Mouse (Mus musculus) olfactory bulb, adult 2 months (tissue): Measurements from ENCODE around the gene Pknox2. TPM values are rescaled to one million over a fixed set of nuclear protein-coding genes. Genes with fewer than 3 reads are reported as not detected.

Experiments
- H3K27ac ChIP-seq: fragments of 200-500 bp; 2 replicates; pipeline ENCODE4 v1.5.1; 2012; ENCODE audit warnings: low read depth, low read length; ENCODE audit not compliant: insufficient read depth
- H3K4me1 ChIP-seq: fragments of 200-500 bp; 2 replicates; pipeline ENCODE4 v1.6.1; 2012; ENCODE audit warnings: low read length; ENCODE audit not compliant: control insufficient read depth, insufficient read depth
- H3K4me3 ChIP-seq: fragments of 200-500 bp; 2 replicates; pipeline ENCODE4 v1.5.1; 2012; ENCODE audit warnings: mild to moderate bottlenecking, low read depth, low read length, moderate library complexity; ENCODE audit not compliant: insufficient read depth
- CTCF ChIP-seq: fragments of 200-500 bp; IDR thresholded peaks from 2 replicates; pipeline ENCODE4 v1.5.1; 2012; ENCODE audit warnings: low read depth, mild to moderate bottlenecking, low read length, moderate library complexity; ENCODE audit not compliant: insufficient read depth
- POLR2A ChIP-seq: fragments of 200-500 bp; IDR thresholded peaks from 2 replicates; pipeline ENCODE4 v1.6.1; 2012; ENCODE audit warnings: mild to moderate bottlenecking, low read depth, low read length, moderate library complexity; ENCODE audit not compliant: insufficient read depth
- WGBS: fragments of 180-500 bp; shearing (Covaris S2); methylation state at CpG from one replicate; pipeline ENCODE4 v1.1.7; 2018; 5-methylcytosine and 5-hydroxymethylcytosine counted together
- polyA plus RNA-seq: library from polyadenylated mRNA; stranded (reverse); fragments of >200 nt; gene quantifications from 2 replicates; pipeline ENCODE4 v1.2.4, GENCODE M21; 2012; ENCODE audit warnings: low replicate concordance; ENCODE audit not compliant: missing spikeins, insufficient read depth, insufficient read length

The Pknox2 gene
- polyA plus RNA-seq, 1 experiment = not detected

GRCm38 (mm10) chr9:36893413-36893990, 253.7 kb downstream of the Pknox2 start:
- Histone ChIP-seq H3K27ac (no peak overlapping the region), H3K4me3 (no peak overlapping the region), H3K4me1 (peaks cover 5% of the 10 kb centered on the region)
- 81% methylated on average over 6 of the region's 6 CpGs for WGBS
- TF ChIP-seq CTCF (no peak), POLR2A (no peak)

- Histone ChIP-seq H3K4me3 (no peak overlapping the region), H3K27ac (no peak overlapping the region), H3K4me1 (peaks cover 5% of the 10 kb centered on the region)
- TF ChIP-seq POLR2A (no peak), CTCF (0 out of 2 replicates have a peak, but pooled peaks have one; percentile 17)
- WGBS = 43% methylated on average over 4 of the region's 4 CpGs
Observed at GRCm38 (mm10) chr9:36890552-36890951, 256.7 kb downstream of the Pknox2 start.

- no peak overlapping the region for H3K4me3 ChIP-seq
- no peak for TF ChIP-seq POLR2A
- no peak for TF ChIP-seq CTCF
- H3K4me1 ChIP-seq = peaks cover 5% of the 10 kb centered on the region; the same call in 1 of the 2 replicates
- no peak overlapping the region for H3K27ac ChIP-seq
- 58% methylated on average over 3 of the region's 3 CpGs for WGBS
Observed at GRCm38 (mm10) chr9:36885237-36885636, 262.0 kb downstream of the Pknox2 start.

- 59% methylated on average over 3 of the region's 3 CpGs for WGBS
- TF ChIP-seq POLR2A (no peak), CTCF (no peak)
- H3K27ac ChIP-seq = no peak overlapping the region
Observed at GRCm38 (mm10) chr9:36883569-36883968, 263.6 kb downstream of the Pknox2 start.

GRCm38 (mm10) chr9:36882034-36882745, 265.0 kb downstream of the Pknox2 start:
- TF ChIP-seq CTCF = no peak
- no peak for TF ChIP-seq POLR2A
- Histone ChIP-seq H3K27ac (peak overlapping the region; percentile 83), H3K4me1 (peaks cover 5% of the 10 kb centered on the region; the same call in 1 of the 2 replicates), H3K4me3 (no peak overlapping the region)
- 28% methylated on average over 8 of the region's 8 CpGs for WGBS

More at GRCm38 (mm10) chr9:36883569-36883968, 263.6 kb downstream of the Pknox2 start:
- H3K4me1 ChIP-seq = peaks cover 5% of the 10 kb centered on the region; the same call in 1 of the 2 replicates
- H3K4me3 ChIP-seq = no peak overlapping the region

- no peak overlapping the region for H3K4me3 ChIP-seq
- no peak for TF ChIP-seq CTCF
- no peak for TF ChIP-seq POLR2A
- H3K27ac ChIP-seq = peak overlapping the region; percentile 83
- WGBS = 22% methylated on average over 5 of the region's 5 CpGs
- H3K4me1 ChIP-seq = peaks cover 5% of the 10 kb centered on the region; the same call in 1 of the 2 replicates
Observed at GRCm38 (mm10) chr9:36881615-36882014, 265.6 kb downstream of the Pknox2 start.

- no peak for TF ChIP-seq CTCF
- no peak for TF ChIP-seq POLR2A
- H3K4me1 ChIP-seq = 0 out of 2 replicates have a peak, but pooled peaks cover 2% of the 10 kb centered on the region
Observed at GRCm38 (mm10) chr9:36876787-36877186, 270.4 kb downstream of the Pknox2 start.

GRCm38 (mm10) chr9:36876313-36876712, 270.9 kb downstream of the Pknox2 start:
- 83% methylated on average over 5 of the region's 5 CpGs for WGBS
- TF ChIP-seq POLR2A (no peak), CTCF (no peak)
- no peak overlapping the region for H3K27ac ChIP-seq
- 0 out of 2 replicates have a peak, but pooled peaks cover 2% of the 10 kb centered on the region for H3K4me1 ChIP-seq
- H3K4me3 ChIP-seq = no peak overlapping the region

More at GRCm38 (mm10) chr9:36876787-36877186, 270.4 kb downstream of the Pknox2 start:
- H3K27ac ChIP-seq = no peak overlapping the region
- H3K4me3 ChIP-seq = no peak overlapping the region

GRCm38 (mm10) chr9:36873796-36874195, 273.4 kb downstream of the Pknox2 start:
- no peak for TF ChIP-seq POLR2A
- no peak for TF ChIP-seq CTCF
- Histone ChIP-seq H3K4me3 (no peak overlapping the region), H3K4me1 (peaks cover 2% of the 10 kb centered on the region), H3K27ac (no peak overlapping the region)
- 58% methylated on average over 2 of the region's 2 CpGs for WGBS
